Mouse (Mus musculus): ENCODE measurements around the gene Mgll.

DNA sequence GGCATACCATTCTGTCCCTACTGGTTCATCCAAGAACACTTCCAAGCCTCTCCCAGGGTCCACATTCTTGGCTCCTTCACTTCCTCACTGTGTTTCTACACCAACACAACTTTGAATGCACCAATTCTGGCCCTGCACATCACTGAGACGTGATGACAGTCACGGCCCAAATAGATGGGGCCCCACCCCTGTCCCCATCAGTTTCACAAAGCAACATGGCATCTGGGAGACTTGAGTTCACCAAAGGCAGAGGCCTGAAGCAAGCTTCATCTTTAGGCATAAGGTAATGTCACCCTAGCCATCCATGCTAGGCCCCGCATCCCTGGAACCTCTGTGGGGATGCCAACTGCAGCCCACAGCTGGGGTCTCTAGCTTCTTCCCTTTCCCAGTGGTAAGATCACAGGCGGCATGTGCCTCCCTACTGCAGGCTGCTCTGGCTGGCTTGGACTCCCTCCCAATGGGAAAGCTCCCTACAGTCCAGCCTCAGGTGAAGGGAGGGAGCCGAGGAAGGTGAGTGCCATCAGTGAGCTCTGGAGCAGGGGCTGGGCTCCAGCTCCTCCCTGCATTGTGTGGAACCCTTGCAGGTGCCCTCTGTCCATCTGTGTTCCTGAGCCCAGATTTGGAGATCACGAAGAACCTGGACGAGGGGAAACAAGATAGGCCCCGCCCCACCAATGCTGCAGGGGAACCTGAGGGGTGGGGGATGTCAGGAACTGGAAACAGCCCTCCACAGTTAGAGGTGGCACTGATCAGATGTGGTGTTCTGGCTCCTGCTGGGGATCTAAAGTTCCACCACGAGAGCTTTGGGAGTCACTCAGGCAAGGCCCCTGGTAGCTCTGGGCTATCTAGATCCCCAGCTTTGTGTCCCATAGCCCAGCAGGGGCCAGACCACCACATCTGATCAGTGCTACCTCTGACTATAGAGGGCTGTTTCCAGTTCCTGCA lies 119.8 kb downstream of the Mgll start:
- TF ChIP-seq CTCF (IDR thresholded peaks at IDR 0.05; ENCODE audit: insufficient read depth, low read depth, low read length) (no peak), POLR2A (IDR thresholded peaks at IDR 0.05; ENCODE audit: insufficient read depth, low read depth, low read length) (no peak)

Data from olfactory bulb, adult 2 months (tissue).